Mouse (Mus musculus): ENCODE data around the gene Ddx27.

DNA sequence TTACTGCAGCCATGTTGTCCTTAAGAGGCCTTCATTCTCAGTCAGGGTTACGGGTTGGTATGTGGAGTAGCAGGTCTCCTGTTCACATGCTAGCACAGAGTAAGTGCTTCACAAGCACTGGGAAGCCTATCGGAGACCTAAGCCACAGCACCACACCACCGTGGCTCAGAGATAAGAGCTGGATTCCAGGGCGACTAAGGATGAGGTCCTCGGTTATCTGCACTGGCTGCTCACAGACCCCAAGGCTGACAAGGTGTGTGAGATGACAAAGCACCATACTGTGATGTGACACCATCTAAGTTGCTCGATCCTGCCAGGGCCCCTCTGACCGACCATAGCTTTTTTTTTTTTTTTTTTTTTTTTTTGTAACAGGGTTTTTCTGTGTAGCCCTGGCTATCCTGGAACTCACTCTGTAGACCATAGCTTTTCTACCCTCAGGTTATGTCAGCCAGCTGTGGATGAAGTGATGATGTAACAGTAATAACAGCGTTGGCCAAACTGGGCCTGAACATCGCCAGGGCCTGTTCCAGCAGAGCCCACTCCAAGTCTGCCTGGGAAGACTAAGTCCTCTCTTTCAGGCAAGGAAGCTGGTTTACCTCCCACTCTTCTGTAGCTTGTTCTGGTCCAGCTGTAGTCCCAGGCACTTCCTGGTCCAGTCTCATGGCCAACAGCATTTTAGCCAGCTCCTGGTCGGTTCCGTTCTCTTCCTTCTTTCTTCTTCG is 28.6 kb downstream of the Ddx27 start:
- TF ChIP-seq CTCF (IDR thresholded peaks at IDR 0.05; ENCODE audit: low read depth) (no peak), EP300 (optimal IDR thresholded peaks at IDR 0.05) (no peak)

Data from stomach, postnatal 0 days (tissue).